Mouse (Mus musculus) lung, adult 2 months (tissue): ENCODE measurements around the gene Tspoap1.

Experiments
- CTCF ChIP-seq: fragments of 200-500 bp; IDR thresholded peaks from 2 replicates; pipeline ENCODE4 v1.5.1; 2011; ENCODE audit warnings: mild to moderate bottlenecking, low read length, control low read depth; ENCODE audit not compliant: insufficient read depth
- POLR2A ChIP-seq: fragments of 200-500 bp; IDR thresholded peaks from 2 replicates; pipeline ENCODE4 v1.6.1; 2011; ENCODE audit warnings: low read depth, mild to moderate bottlenecking, control low read depth, low read length, borderline replicate concordance; ENCODE audit errors: extremely low read depth

- TF ChIP-seq CTCF, result no peak
- TF ChIP-seq POLR2A, result no peak
These were observed 26.0 kb upstream of the Tspoap1 start for GRCm38 (mm10) chr11:87734346-87734745.
